Mouse (Mus musculus): ENCODE measurements around the gene Cdh4. TPM values are rescaled to one million over a fixed set of nuclear protein-coding genes. Genes with fewer than 3 reads are reported as not detected.

Cdh4 gene
- polyA plus RNA-seq, 1 experiment from 2014 or later = 3.0 TPM

DNA sequence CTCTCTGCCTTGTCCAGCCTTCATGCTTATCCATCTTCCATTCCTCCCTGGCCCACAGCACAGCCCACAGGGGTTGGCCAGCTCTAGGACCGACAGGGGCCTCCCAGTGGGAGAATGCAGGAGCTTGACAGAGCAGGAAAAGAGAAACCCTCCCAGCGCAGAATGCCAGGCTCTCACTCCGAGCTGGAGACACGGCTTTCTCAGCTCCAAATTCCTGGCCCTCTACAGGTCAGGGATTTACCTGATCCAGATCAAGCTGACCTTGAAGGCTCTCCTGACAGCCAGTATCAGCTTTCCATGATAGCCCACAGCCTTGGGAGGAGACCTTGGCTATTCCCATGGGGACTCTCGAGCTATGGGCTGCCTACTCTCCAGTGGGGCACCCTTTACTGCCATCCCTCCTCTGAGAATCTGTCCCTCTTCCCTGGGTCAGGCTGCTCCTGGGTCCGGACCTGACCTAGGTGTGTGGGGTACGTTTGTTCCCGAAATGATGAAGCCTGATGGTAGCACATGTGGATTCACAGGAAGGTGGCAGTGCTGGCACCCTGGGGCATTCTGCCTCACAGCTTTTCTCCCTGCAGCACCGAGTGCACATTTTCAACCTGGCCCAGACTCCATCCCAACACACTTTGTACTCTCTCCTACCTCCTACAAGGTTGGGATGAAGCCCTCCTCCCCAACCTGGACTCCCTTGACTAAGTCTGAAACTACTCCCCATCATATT, 319.6 kb downstream of the Cdh4 start:
- no peaks in the 10 kb centered on the region for H3K4me1 ChIP-seq (replicated peaks; ENCODE audit: control insufficient read depth, insufficient read depth, low read length)
- WGBS = 48% methylated on average over 9 of the region's 9 CpGs
- TF ChIP-seq CTCF (IDR thresholded peaks at IDR 0.05; ENCODE audit: low read depth) = no peak
- no peak overlapping the region for H3K27ac ChIP-seq (ENCODE audit: low read depth, low read length)
- H3K9me3 ChIP-seq (ENCODE audit: control insufficient read depth) = no peaks in the 10 kb centered on the region
- H3K27me3 ChIP-seq (replicated peaks; ENCODE audit: control insufficient read depth, insufficient read depth, low read length) = no peaks in the 10 kb centered on the region
- no peak overlapping the region for H3K9ac ChIP-seq (ENCODE audit: low read depth, low read length)
- ATAC-seq = no peak
- no peak overlapping the region for H3K4me3 ChIP-seq (ENCODE audit: low read depth, low read length)
- no peaks in the 10 kb centered on the region for H3K36me3 ChIP-seq (ENCODE audit: control insufficient read depth, insufficient read depth)
- no peak overlapping the region for H3K4me2 ChIP-seq (replicated peaks; ENCODE audit: low read depth)

- H3K4me3 ChIP-seq (ENCODE audit: low read depth, low read length) = no peak overlapping the region
- H3K36me3 ChIP-seq (ENCODE audit: control insufficient read depth, insufficient read depth) = no peaks in the 10 kb centered on the region
- 72% methylated on average over 13 of the region's 13 CpGs for WGBS
- no peak overlapping the region for H3K4me2 ChIP-seq (replicated peaks; ENCODE audit: low read depth)
- ATAC-seq = no peak
- H3K9ac ChIP-seq (ENCODE audit: low read depth, low read length) = no peak overlapping the region
- TF ChIP-seq CTCF (IDR thresholded peaks at IDR 0.05; ENCODE audit: low read depth) = no peak
- H3K4me1 ChIP-seq (replicated peaks; ENCODE audit: control insufficient read depth, insufficient read depth, low read length) = no peaks in the 10 kb centered on the region
- no peaks in the 10 kb centered on the region for H3K9me3 ChIP-seq (ENCODE audit: control insufficient read depth)
- H3K27me3 ChIP-seq (replicated peaks; ENCODE audit: control insufficient read depth, insufficient read depth, low read length) = no peaks in the 10 kb centered on the region
- H3K27ac ChIP-seq (ENCODE audit: low read depth, low read length) = no peak overlapping the region
These were observed 320.5 kb downstream of the Cdh4 start for GRCm38 (mm10) chr2:179762521-179763305.

GRCm38 (mm10) chr2:179764460-179764859, 322.2 kb downstream of the Cdh4 start:
- no peak for ATAC-seq
- TF ChIP-seq CTCF (IDR thresholded peaks at IDR 0.05; ENCODE audit: low read depth) = no peak
- WGBS = 75% methylated on average over 2 of the region's 2 CpGs
- Histone ChIP-seq H3K4me3 (ENCODE audit: low read depth, low read length) (no peak overlapping the region), H3K9ac (ENCODE audit: low read depth, low read length) (no peak overlapping the region), H3K27me3 (replicated peaks; ENCODE audit: control insufficient read depth, insufficient read depth, low read length) (no peaks in the 10 kb centered on the region), H3K4me2 (replicated peaks; ENCODE audit: low read depth) (no peak overlapping the region), H3K36me3 (ENCODE audit: control insufficient read depth, insufficient read depth) (no peaks in the 10 kb centered on the region), H3K27ac (ENCODE audit: low read depth, low read length) (no peak overlapping the region), H3K9me3 (ENCODE audit: control insufficient read depth) (no peaks in the 10 kb centered on the region), H3K4me1 (replicated peaks; ENCODE audit: control insufficient read depth, insufficient read depth, low read length) (no peaks in the 10 kb centered on the region)

DNA sequence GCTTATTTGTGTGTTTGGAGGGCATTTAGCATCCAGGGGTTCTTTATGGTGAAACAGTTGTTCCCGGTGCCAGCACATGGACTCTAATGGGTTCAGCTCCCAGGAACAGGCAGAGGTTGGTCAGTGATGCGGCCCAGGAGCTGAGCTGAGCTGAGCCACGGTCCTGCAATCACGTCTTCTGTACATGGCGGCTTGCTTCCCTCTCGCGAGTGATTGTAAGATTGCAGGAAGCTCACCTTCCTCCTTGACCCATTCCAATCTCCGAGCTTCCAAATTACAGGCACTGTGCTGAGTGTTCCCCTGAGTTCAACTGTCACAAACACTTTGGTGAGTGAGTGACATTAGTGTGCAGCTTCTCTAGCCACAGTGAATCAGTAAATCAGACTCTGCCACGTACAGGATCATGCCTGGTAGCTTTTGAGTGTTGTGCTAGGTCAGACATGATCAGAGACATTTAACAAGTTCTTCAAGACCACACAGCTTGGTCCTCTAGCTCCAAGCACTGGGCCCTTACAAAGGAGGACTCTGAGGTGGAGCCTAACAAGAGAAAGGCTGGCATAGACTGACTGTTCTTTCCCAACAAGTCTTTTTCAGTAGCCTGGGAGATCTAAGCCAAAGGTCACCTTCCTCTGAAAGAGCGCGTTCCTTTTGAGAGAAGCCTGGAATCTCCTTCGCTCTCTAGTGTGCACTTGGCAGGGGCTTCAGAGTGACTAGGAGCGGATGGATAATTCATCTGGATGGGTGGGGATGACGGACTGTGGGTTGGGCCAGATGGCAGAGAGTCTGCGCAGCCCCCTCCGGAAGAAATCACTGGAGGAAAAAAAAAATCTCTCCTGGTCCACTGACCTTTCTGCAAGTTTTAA, 324.7 kb downstream of the Cdh4 start:
- WGBS = 33% methylated on average over 16 of the region's 16 CpGs
- no peaks in the 10 kb centered on the region for H3K36me3 ChIP-seq (ENCODE audit: control insufficient read depth, insufficient read depth)
- no peaks in the 10 kb centered on the region for H3K4me1 ChIP-seq (replicated peaks; ENCODE audit: control insufficient read depth, insufficient read depth, low read length)
- no peak overlapping the region for H3K27ac ChIP-seq (ENCODE audit: low read depth, low read length)
- H3K9ac ChIP-seq (ENCODE audit: low read depth, low read length) = no peak overlapping the region
- no peak overlapping the region for H3K4me2 ChIP-seq (replicated peaks; ENCODE audit: low read depth)
- H3K4me3 ChIP-seq (ENCODE audit: low read depth, low read length) = no peak overlapping the region
- H3K9me3 ChIP-seq (ENCODE audit: control insufficient read depth) = no peaks in the 10 kb centered on the region
- ATAC-seq = no peak
- no peaks in the 10 kb centered on the region for H3K27me3 ChIP-seq (replicated peaks; ENCODE audit: control insufficient read depth, insufficient read depth, low read length)
- TF ChIP-seq CTCF (IDR thresholded peaks at IDR 0.05; ENCODE audit: low read depth) = peak; percentile 31

DNA sequence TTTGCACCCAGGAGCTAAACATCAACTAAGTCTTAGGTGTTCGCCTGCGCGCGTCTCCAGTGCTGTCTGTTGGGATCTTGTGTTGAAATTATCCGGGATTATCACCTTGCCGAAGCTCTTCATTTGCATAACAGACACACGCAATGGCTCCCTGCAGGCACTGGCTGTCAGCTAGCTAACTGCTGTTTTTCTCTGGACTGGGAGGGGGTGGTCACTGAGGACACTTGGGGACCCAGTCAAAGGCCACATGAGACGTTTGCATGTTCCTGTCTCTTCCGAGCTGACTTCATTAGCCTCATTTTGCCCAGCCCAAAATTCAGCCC, 325.3 kb downstream of the Cdh4 start:
- Histone ChIP-seq H3K36me3 (ENCODE audit: control insufficient read depth, insufficient read depth) (no peaks in the 10 kb centered on the region), H3K27ac (ENCODE audit: low read depth, low read length) (no peak overlapping the region), H3K4me3 (ENCODE audit: low read depth, low read length) (no peak overlapping the region), H3K4me1 (replicated peaks; ENCODE audit: control insufficient read depth, insufficient read depth, low read length) (no peaks in the 10 kb centered on the region), H3K9ac (ENCODE audit: low read depth, low read length) (no peak overlapping the region), H3K27me3 (replicated peaks; ENCODE audit: control insufficient read depth, insufficient read depth, low read length) (no peaks in the 10 kb centered on the region), H3K9me3 (ENCODE audit: control insufficient read depth) (no peaks in the 10 kb centered on the region), H3K4me2 (replicated peaks; ENCODE audit: low read depth) (no peak overlapping the region)
- 24% methylated on average over 9 of the region's 9 CpGs for WGBS
- no peak for ATAC-seq
- no peak for TF ChIP-seq CTCF (IDR thresholded peaks at IDR 0.05; ENCODE audit: low read depth)

GRCm38 (mm10) chr2:179769137-179769536, 326.9 kb downstream of the Cdh4 start:
- WGBS = 44% methylated on average over 5 of the region's 5 CpGs
- ATAC-seq = no peak
- no peak for TF ChIP-seq CTCF (IDR thresholded peaks at IDR 0.05; ENCODE audit: low read depth)

More at GRCm38 (mm10) chr2:179769137-179769536, 326.9 kb downstream of the Cdh4 start:
- no peak overlapping the region for H3K4me3 ChIP-seq (ENCODE audit: low read depth, low read length)
- H3K9ac ChIP-seq (ENCODE audit: low read depth, low read length) = no peak overlapping the region
- no peak overlapping the region for H3K4me2 ChIP-seq (replicated peaks; ENCODE audit: low read depth)
- H3K27ac ChIP-seq (ENCODE audit: low read depth, low read length) = no peak overlapping the region
- no peaks in the 10 kb centered on the region for H3K36me3 ChIP-seq (ENCODE audit: control insufficient read depth, insufficient read depth)
- H3K27me3 ChIP-seq (replicated peaks; ENCODE audit: control insufficient read depth, insufficient read depth, low read length) = no peaks in the 10 kb centered on the region
- H3K9me3 ChIP-seq (ENCODE audit: control insufficient read depth) = no peaks in the 10 kb centered on the region
- no peaks in the 10 kb centered on the region for H3K4me1 ChIP-seq (replicated peaks; ENCODE audit: control insufficient read depth, insufficient read depth, low read length)

Data from intestine, postnatal 0 days (tissue).